Mouse (Mus musculus) left cerebral cortex, postnatal 36 days (tissue): ENCODE measurements at regions not wholly inside any gene's neighbourhood (a gene's known extent, or its start where the extent isn't known, plus 50 kb on each side); places are given as distances from the start of the nearest gene placed in this dataset.

ENCODE experiments used
- DNase-seq, 2 experiments: peaks; one replicate each; pipeline ENCODE4 v3.0.0; 2021 to 2022; ENCODE audit warnings: low spot score in 2 of 2, mixed read lengths in 1 of 2
- intact Hi-C: fragments of 180-260 bp; cut with DNase I; formaldehyde crosslinking; loops from one replicate; pipeline ENCODE4 v1.15.1; 2025

DNA sequence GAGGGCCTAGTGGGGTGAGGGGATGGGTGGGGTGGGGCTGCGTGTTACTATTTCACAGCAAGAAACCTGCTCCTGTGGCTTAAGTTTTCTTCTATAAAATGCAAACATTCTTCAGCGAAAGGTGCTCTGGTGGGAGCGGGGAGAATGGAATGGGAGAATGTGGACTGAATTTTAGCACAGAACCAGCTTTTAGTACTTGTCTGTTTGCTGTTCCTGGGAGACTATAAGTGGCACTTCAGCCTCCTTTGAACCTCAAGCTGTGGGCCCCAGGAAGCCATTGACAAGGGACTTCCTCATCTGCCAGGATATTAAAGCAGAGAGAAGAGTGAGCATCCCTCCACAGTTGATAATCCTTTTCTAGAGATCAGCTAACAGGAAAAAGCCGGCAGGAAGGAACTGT lies 580.2 kb downstream of the Zfp706 start:
- intact Hi-C loops: no loop called here
- no peak for DNase-seq

DNA sequence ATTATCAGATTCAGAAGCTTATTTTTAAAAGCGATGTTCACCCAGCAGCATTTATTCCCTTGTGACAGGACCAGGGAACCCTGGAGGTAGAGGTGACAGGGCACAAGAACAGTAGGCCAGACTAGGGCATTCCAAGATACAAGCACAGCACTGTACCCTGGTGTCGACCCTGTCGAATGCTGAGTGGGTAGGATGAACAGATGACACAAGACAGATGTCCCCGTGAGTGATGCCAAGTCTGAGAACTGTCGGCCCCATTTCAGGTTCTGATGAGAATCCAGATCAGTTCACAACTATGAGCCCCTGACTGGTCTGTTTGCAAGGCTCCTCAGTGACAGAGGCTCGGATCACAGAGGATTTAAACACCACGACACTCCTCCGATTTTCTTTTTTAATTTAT lies 581.7 kb downstream of the Zfp706 start:
- DNase-seq: no peak
- intact Hi-C loops: no loop called here

DNA sequence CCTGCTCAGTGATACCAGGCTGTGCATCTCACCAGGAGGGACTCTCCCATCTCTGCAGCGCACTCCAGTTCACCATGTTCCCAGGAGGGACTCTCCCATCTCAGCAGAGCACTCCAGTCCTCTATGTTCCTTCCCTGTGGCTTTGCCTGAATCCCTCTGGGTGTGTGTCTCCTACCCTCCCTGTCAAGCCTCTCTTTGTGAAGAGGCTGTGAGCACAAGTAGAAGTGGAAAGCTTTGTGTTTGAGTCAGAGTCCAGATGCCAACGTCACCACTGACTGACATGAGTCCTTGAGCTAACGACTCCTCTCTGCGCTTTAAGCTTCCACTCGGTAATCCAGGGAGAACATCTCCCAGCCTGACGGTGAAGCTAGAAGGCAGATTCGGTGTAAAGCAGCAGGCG lies 583.5 kb downstream of the Zfp706 start:
- no peak for DNase-seq
- intact Hi-C loops: no loop called here

GRCm38 (mm10) chr15:36422781-36423180 lies 584.8 kb downstream of the Zfp706 start:
- DNase-seq: no peak
- intact Hi-C loops: no loop called here

DNA sequence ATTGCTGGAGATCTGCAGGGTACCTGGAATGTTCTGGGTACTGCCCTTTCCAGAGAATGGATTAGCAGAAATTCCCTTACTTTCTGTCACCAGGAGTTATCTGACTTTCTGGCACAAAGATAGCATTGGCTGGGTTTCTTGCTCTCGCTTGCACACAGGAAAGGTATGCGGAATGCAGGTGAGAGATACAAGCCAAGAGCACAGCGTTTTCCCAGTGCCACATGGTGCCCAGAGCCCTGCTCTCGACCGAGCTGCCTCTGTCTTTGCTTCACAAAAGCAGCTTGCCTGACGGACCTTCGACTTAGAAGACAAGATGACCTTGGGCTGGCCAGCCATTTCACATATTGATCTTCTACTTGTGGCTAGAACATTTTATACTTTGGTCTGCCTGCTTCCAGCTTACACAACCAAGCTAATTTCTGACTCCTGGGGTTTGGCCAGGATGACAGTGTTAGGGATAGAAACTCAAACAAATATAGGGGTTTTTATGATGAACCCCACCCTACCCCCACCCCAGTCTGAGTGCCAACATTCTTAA lies 587.6 kb downstream of the Zfp706 start:
- DNase-seq: no peak
- intact Hi-C loops: no loop called here

GRCm38 (mm10) chr15:36417426-36417825 lies 590.1 kb downstream of the Zfp706 start:
- intact Hi-C loops: no loop called here
- peak; percentile 48 to 57 for DNase-seq

DNA sequence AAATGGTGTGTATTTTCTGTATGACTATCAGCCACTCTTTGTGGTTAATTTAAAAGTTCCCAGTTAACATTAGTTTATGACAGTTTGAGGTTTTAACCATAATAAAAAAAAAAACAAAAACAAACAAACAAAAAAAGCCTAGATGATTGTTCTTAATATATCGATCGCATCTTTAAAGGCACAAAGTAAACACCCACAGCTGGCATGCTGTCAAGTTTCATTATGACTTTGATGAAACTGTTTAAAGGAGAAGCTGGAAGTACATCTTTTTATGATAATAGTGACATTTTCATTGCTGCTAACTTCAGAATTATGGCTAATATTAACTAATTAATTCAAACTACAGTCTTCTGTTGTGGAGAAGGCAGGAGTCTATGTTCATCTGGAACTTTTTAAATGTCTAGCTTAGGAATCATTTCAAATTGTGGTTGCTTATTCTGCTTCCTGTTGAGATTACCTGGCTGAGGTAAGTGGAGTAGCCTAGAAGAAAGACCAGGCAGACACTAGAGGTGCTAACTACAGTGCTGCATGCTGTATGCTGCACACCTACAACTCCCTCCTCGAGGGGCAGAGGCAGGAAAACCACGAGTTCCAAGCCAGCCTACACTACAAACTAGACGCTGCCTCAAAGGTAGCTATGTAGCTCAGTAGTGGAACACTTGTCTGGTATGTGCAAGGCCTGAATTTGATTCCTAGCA lies 591.9 kb downstream of the Zfp706 start:
- intact Hi-C loops: no loop called here
- DNase-seq: no peak

- intact Hi-C loops: no loop called here
- DNase-seq: no peak
Measured at GRCm38 (mm10) chr15:36412016-36412415, 595.6 kb downstream of the Zfp706 start.

DNA sequence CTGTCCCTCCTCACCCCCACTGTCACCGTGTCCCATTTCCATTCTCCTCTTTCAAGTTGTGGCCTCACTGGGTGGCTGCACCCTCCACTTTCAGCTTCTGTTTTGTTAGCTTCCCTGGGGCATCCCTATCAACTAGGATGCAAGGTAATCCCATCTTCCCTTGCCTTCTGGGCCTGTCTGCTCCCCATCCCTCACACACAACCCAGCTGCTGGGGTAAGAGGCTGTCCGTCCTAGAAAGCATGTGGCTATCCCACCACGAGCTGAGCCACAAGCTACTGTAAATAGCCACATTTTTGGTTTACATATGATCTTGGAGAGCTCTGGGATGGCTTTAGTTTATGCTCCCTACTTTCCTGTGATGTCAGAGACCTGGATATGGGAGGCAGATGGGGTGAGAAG lies 602.1 kb downstream of the Zfp706 start:
- no peak for DNase-seq

GRCm38 (mm10) chr15:36403336-36404119 lies 604.0 kb downstream of the Zfp706 start:
- intact Hi-C loops: no loop called here
- DNase-seq: no peak

More for the DNA sequence above, 602.1 kb downstream of the Zfp706 start:
- intact Hi-C loops: no loop called here

DNA sequence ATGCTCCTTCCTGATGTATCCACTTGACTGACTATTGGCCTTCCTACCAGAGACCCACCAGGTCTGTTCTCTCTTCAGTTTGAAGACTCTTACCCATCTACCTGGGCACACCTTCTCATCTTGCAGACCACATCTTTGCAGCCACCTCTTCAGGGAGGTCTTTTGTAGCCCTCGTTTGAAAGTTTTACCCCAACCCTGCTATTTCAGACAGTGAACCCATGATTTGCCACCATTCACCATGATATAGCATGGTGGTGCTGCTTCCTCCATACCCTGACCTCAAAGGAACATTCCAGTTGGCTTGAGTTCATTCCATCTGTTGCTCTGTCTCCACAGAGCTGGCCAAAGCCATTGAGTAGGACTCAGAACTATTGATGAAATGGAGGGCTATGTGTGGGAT lies 605.5 kb downstream of the Zfp706 start:
- intact Hi-C loops: no loop called here
- no peak for DNase-seq

GRCm38 (mm10) chr15:36400311-36400840 lies 607.2 kb downstream of the Zfp706 start:
- no peak for DNase-seq
- intact Hi-C loops: no loop called here

- DNase-seq: no peak
- intact Hi-C loops: no loop called here
Measured at GRCm38 (mm10) chr15:36399355-36400012, 608.1 kb downstream of the Zfp706 start.

- intact Hi-C loops: no loop called here
- no peak for DNase-seq
Measured at GRCm38 (mm10) chr15:36398099-36398982, 609.2 kb downstream of the Zfp706 start.

GRCm38 (mm10) chr15:36396791-36397190 lies 610.8 kb downstream of the Zfp706 start:
- DNase-seq: no peak
- intact Hi-C loops: no loop called here

GRCm38 (mm10) chr15:36396245-36396644 lies 611.3 kb downstream of the Zfp706 start:
- intact Hi-C loops: no loop called here

DNA sequence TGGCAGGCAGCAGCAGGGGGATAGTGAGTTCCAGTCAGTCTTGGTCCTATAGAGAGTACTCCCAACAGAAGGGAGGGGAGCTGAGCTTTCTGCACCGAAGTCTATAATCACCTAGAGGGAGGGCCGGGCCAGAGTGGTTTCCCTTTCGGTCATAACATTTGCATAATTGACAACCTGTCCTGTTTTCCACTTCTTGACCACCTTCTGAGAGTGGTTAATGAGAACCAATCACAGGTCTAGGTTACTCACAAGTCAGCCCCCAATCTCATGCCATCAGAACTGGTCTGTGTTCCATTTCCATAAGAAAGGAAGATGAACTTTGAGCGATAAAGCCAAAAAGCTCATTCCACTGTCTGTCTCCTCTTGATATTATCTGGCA lies 611.9 kb downstream of the Zfp706 start:
- DNase-seq: no peak
- intact Hi-C loops: no loop called here

More at GRCm38 (mm10) chr15:36396245-36396644, 611.3 kb downstream of the Zfp706 start:
- DNase-seq: no peak

GRCm38 (mm10) chr15:36394914-36395671 lies 612.5 kb downstream of the Zfp706 start:
- no peak for DNase-seq
- intact Hi-C loops: no loop called here

DNA sequence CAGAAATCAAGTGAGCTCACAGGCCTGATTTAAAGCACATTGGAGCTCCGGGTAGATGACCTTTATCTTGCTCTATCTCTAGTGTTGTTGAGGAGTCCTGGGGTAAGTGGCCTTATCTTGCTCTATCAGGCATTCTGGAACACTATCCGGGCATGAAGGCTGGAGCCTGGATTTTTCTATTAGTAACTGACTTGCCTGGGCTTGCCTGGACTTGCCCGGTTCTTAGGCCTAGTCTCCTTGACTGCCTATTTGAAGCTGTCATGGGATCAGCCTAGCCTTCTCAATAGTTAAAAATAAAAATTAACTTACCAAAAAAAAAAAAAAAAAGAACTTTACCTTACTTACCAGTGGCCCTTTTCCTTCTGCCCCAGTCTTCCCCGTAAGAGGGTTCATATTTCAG lies 617.8 kb downstream of the Zfp706 start:
- no peak for DNase-seq
- intact Hi-C loops: no loop called here
